Mouse (Mus musculus) MEL (cell line): ENCODE results near the gene Ang5.
"Not testable (repeated sequence)": the region's sequence is repeated elsewhere in the genome, so short reads cannot be mapped to it uniquely, and the experiment has no call there.

Experiments
- CTCF ChIP-seq, 3 experiments: IDR thresholded peaks in 2 of 3; conservative IDR thresholded peaks in 1 of 3; 2 replicates each; pipeline ENCODE4 v1.5.1; 2011 to 2012; ENCODE audit warnings: low read length in 3 of 3, low read depth in 2 of 3, mild to moderate bottlenecking in 2 of 3, improper control_type of control experiment in 1 of 3, inconsistent platforms in 1 of 3, mixed read lengths in 1 of 3, moderate library complexity in 1 of 3; ENCODE audit not compliant: control insufficient read depth in 1 of 3, insufficient read depth in 1 of 3, poor library complexity in 1 of 3, severe bottlenecking in 1 of 3
- EP300 ChIP-seq, 2 experiments: IDR thresholded peaks; 2 replicates each; pipeline ENCODE4 v1.6.1; 2011; ENCODE audit warnings: improper control_type of control experiment in 2 of 2, low read length in 2 of 2, low read depth in 1 of 2, mild to moderate bottlenecking in 1 of 2
- GATA1 ChIP-seq: IDR thresholded peaks from 2 replicates; pipeline ENCODE4 v1.6.1; 2011; ENCODE audit warnings: low read depth, low read length, improper control_type of control experiment
- MAFK ChIP-seq: IDR thresholded peaks from 2 replicates; pipeline ENCODE4 v1.6.1; 2011; ENCODE audit warnings: low read depth, mild to moderate bottlenecking, low read length, improper control_type of control experiment, borderline replicate concordance
- MAZ ChIP-seq: IDR thresholded peaks from 2 replicates; pipeline ENCODE4 v1.6.1; 2012; ENCODE audit warnings: low read depth, mild to moderate bottlenecking, inconsistent platforms, low read length, improper control_type of control experiment
- NELFE ChIP-seq: IDR thresholded peaks from 2 replicates; pipeline ENCODE4 v1.6.1; 2011; ENCODE audit warnings: low read depth, low read length, improper control_type of control experiment
- POLR2A ChIP-seq, 2 experiments: IDR thresholded peaks; 2 replicates each; pipeline ENCODE4 v1.6.1; 2011 to 2012; ENCODE audit warnings: low read length in 2 of 2, mild to moderate bottlenecking in 2 of 2, control low read depth in 1 of 2, improper control_type of control experiment in 1 of 2, low read depth in 1 of 2, moderate library complexity in 1 of 2; ENCODE audit not compliant: control insufficient read depth in 1 of 2, insufficient read depth in 1 of 2, poor library complexity in 1 of 2
- POLR2AphosphoS2 ChIP-seq: IDR thresholded peaks from 2 replicates; pipeline ENCODE4 v1.6.1; 2011; ENCODE audit warnings: low read length, improper control_type of control experiment
- POLR2AphosphoS5 ChIP-seq: IDR thresholded peaks from 2 replicates; pipeline ENCODE4 v1.6.1; 2012; ENCODE audit warnings: low read depth, borderline replicate concordance, mild to moderate bottlenecking, inconsistent platforms, low read length, moderate library complexity, mixed read lengths
- RAD21 ChIP-seq: IDR thresholded peaks from 2 replicates; pipeline ENCODE4 v1.6.1; 2011; ENCODE audit warnings: mild to moderate bottlenecking, low read depth, low read length, improper control_type of control experiment
- SIN3A ChIP-seq: IDR thresholded peaks from 2 replicates; pipeline ENCODE4 v1.6.1; 2012; ENCODE audit warnings: low read length, improper control_type of control experiment, inconsistent platforms
- USF1 ChIP-seq: IDR thresholded peaks from 2 replicates; pipeline ENCODE4 v1.6.1; 2014; ENCODE audit warnings: low read depth, mild to moderate bottlenecking, inconsistent platforms, low read length, improper control_type of control experiment, moderate library complexity
- ZMIZ1 ChIP-seq: IDR thresholded peaks from 2 replicates; pipeline ENCODE4 v1.6.1; 2012; ENCODE audit warnings: low read depth, mild to moderate bottlenecking, inconsistent platforms, low read length, improper control_type of control experiment, moderate library complexity

DNA sequence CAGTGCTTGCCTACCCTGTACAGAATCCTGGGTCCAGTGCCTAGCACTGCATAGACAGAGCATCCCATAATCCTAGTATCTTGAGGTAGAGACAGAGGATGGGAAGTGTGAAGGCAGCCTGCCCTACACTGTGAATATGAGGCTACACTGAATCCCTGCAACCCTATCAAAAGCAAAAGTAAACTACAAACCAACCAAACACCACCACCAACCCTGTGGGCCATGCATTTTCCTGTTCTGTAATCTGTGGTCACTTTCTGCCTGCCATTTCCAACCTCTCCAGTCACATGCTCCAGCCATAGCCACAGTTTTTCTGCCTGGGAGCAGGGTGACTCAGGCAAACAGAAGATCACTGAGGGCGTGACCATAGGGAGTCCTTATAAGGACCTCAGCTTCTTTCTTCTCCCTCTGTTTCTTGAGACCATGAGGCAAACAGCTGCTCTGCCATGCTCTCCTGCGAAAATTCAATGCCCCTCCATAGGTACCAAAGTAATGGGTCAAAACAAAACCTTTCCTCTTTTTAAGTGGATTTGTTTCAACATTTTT lies 41.7 kb downstream of the Ang5 start:
- TF ChIP-seq POLR2AphosphoS2; ZMIZ1; MAFK; RAD21; SIN3A; CTCF (IDR thresholded peaks at IDR 0.05 in 2 of 3, conservative IDR thresholded peaks at IDR 0.05 in 1 of 3; ENCODE audit: control insufficient read depth in 1 of 3, insufficient read depth in 1 of 3, low read depth in 2 of 3, low read length in 3 of 3, poor library complexity in 1 of 3, severe bottlenecking in 1 of 3); MAZ; POLR2A (IDR thresholded peaks at IDR 0.05; ENCODE audit: control insufficient read depth in 1 of 2, insufficient read depth in 1 of 2, low read depth in 1 of 2, low read length in 2 of 2, poor library complexity in 1 of 2); GATA1; EP300 (IDR thresholded peaks at IDR 0.05; ENCODE audit: low read depth in 1 of 2, low read length in 2 of 2); NELFE; POLR2AphosphoS5; USF1: not testable (repeated sequence)
